Mouse (Mus musculus) cortical plate, adult 2 months (tissue): ENCODE measurements around the gene Slc34a1. TPM values are rescaled to one million over a fixed set of nuclear protein-coding genes. Genes with fewer than 3 reads are reported as not detected.

Source experiments
- H3K27ac ChIP-seq: fragments of 200-500 bp; 2 replicates; pipeline ENCODE4 v1.5.1; 2012; ENCODE audit warnings: low read length, control low read depth, inconsistent platforms; ENCODE audit not compliant: insufficient read depth
- H3K4me1 ChIP-seq: fragments of 200-500 bp; 2 replicates; pipeline ENCODE4 v1.6.1; 2011; ENCODE audit warnings: low read length; ENCODE audit not compliant: control insufficient read depth, insufficient read depth
- H3K4me3 ChIP-seq: fragments of 200-500 bp; 2 replicates; pipeline ENCODE4 v1.5.1; 2011; ENCODE audit warnings: mild to moderate bottlenecking, low read length, control low read depth; ENCODE audit not compliant: insufficient read depth
- CTCF ChIP-seq: fragments of 200-500 bp; IDR thresholded peaks from 2 replicates; pipeline ENCODE4 v1.5.1; 2011; ENCODE audit warnings: mild to moderate bottlenecking, control low read depth, low read length; ENCODE audit not compliant: insufficient read depth; ENCODE audit errors: extremely low read depth
- POLR2A ChIP-seq: fragments of 200-500 bp; IDR thresholded peaks from 2 replicates; pipeline ENCODE4 v1.6.1; 2011; ENCODE audit warnings: mild to moderate bottlenecking, low read length, control low read depth; ENCODE audit not compliant: insufficient read depth; ENCODE audit errors: extremely low read depth
- polyA plus RNA-seq: library from polyadenylated mRNA; depleted of rRNA; stranded (reverse); fragments of >200 nt; gene quantifications from 2 replicates; pipeline ENCODE4 v1.2.3, GENCODE M21; 2012

The Slc34a1 gene
- polyA plus RNA-seq, 1 experiment: 0.21 TPM

- H3K27ac ChIP-seq: peak overlapping the region; percentile 79
- no peak overlapping the region for H3K4me3 ChIP-seq
- TF ChIP-seq POLR2A (peak; percentile 50; the same call in 1 of the 2 replicates), CTCF (no peak)
- H3K4me1 ChIP-seq: peaks cover 10% of the 10 kb centered on the region
Observed at GRCm38 (mm10) chr13:55403935-55404852, 6.2 kb downstream of the Slc34a1 start.

GRCm38 (mm10) chr13:55404853-55405782 is 7.1 kb downstream of the Slc34a1 start:
- TF ChIP-seq CTCF (peak; percentile 87), POLR2A (no peak)
- Histone ChIP-seq H3K4me3 (no peak overlapping the region), H3K27ac (peak overlapping the region; percentile 79), H3K4me1 (peaks cover 10% of the 10 kb centered on the region)

- Histone ChIP-seq H3K27ac (no peak overlapping the region), H3K4me1 (peaks cover 10% of the 10 kb centered on the region), H3K4me3 (no peak overlapping the region)
- TF ChIP-seq CTCF: no peak
- TF ChIP-seq POLR2A: no peak
Observed at GRCm38 (mm10) chr13:55405783-55406390, 7.9 kb downstream of the Slc34a1 start.

DNA sequence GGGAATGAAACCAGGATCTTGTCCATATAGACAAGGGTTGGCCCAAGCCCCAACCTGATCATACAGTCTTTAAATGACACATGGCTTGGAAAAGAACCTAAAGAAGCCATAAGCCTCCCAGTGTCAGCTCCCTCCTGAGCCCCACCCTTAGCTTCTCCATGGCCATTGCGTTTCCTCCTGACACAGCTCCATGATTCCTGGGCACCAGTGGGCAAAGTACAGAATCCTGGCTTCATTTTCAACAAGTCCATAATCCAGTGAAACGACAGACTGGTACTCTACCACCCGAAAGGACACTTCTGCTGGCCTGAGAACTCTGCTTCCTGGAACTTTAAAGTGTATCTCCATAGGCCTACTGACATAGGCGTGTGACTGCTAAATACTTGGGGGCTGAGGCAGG is 9.4 kb downstream of the Slc34a1 start:
- no peak overlapping the region for H3K4me3 ChIP-seq
- TF ChIP-seq POLR2A: no peak
- no peak for TF ChIP-seq CTCF
- peaks cover 10% of the 10 kb centered on the region for H3K4me1 ChIP-seq
- H3K27ac ChIP-seq: no peak overlapping the region

DNA sequence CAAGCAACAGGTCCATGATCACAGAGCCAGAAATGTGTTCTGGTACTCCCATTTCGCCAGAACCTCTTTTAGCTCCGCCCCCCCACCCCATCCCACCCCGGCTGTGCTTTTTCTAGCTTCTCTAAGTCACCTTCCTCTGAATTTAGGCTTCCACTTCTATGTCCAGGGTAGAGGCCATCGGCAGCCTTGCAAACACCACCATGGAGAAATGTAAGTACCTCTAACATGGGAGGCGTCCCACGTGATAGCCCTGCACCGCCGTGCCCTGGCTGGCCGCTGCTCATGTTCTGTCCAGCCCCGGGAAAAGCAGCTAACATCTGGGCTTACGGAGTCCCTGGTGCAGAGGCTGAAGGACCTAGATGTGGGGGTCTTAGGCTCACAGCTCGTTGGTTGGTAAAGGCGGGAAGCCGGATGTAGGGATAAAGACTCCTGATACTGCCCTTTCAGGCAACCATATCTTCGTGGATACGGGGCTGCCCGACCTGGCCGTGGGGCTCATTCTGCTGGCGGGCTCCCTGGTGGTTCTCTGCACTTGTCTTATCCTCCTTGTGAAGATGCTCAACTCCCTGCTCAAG is 10.6 kb downstream of the Slc34a1 start:
- Histone ChIP-seq H3K4me1 (peaks cover 10% of the 10 kb centered on the region), H3K27ac (no peak overlapping the region), H3K4me3 (no peak overlapping the region)
- TF ChIP-seq POLR2A: no peak
- TF ChIP-seq CTCF: no peak

- Histone ChIP-seq H3K4me1 (no peaks in the 10 kb centered on the region), H3K4me3 (no peak overlapping the region), H3K27ac (no peak overlapping the region)
- TF ChIP-seq CTCF: no peak
Observed at GRCm38 (mm10) chr13:55411826-55412225, 13.8 kb downstream of the Slc34a1 start.

GRCm38 (mm10) chr13:55412643-55413307 is 14.8 kb downstream of the Slc34a1 start:
- TF ChIP-seq POLR2A: no peak
- TF ChIP-seq CTCF: no peak
- H3K4me1 ChIP-seq: no peaks in the 10 kb centered on the region
- H3K4me3 ChIP-seq: no peak overlapping the region
- no peak overlapping the region for H3K27ac ChIP-seq

DNA sequence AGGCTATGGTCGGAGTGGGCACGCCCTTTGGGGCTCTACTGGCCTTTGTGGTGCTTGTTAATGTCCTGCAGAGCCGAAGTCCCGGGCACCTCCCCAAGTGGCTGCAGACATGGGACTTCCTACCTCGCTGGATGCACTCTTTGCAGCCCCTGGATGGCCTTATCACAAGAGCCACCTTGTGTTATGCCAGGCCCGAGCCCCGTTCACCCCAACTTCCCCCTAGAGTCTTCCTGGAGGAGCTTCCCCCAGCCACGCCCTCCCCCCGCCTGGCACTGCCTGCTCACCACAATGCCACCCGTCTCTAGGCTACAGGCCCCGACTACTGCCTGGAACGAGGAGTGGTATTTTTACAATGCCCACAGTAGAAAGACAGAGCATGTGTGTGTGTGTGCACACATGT is 15.3 kb downstream of the Slc34a1 start:
- H3K27ac ChIP-seq: no peak overlapping the region
- H3K4me3 ChIP-seq: no peak overlapping the region
- no peak for TF ChIP-seq POLR2A
- no peak for TF ChIP-seq CTCF
- H3K4me1 ChIP-seq: no peaks in the 10 kb centered on the region
